Comparison of ENCODE assay signal across 10 mouse cellular contexts in genomic region chr13:98239978-98240641, GRCm38 (mm10). TPM values are rescaled to one million over a fixed set of nuclear protein-coding genes. Genes with fewer than 3 reads are reported as not detected.
A peak's percentile ranks its signal among the peaks of the same experiment; 100 is the strongest.
DNase-seq lines count a peak whose midpoint lies in the region; ATAC-seq and TF ChIP-seq lines count a peak whose summit lies in the region.
"Had no signal": no experiment of that assay in that cellular context is flagged by ENCODE, and none has a peak within 500 bp of the region (broad histone marks: within the 10 kb centered on the region; RNA-seq: fewer than 3 reads in every experiment).

No protein-coding gene starts in this region.

- 18% methylated on average over 12 of the region's 12 CpGs for WGBS in forebrain, postnatal 0 days
- WGBS in forebrain, embryonic 12.5 days = 18% methylated on average over 12 of the region's 12 CpGs
- WGBS in lung, postnatal 0 days = 16% methylated on average over 12 of the region's 12 CpGs
- WGBS in spleen, adult 2 months = 24% methylated on average over 12 of the region's 12 CpGs

- peak; percentile 91 for TF ChIP-seq CTCF in forebrain, postnatal 0 days (IDR thresholded peaks at IDR 0.05; ENCODE audit: low read depth)
- TF ChIP-seq CTCF in E14TG2a.4 (conservative IDR thresholded peaks at IDR 0.05; ENCODE audit: low read length) = peak; percentile 90
- peak; percentile 87 for TF ChIP-seq CTCF in lung, postnatal 0 days (IDR thresholded peaks at IDR 0.05)
- TF ChIP-seq CTCF in spleen, adult 2 months (IDR thresholded peaks at IDR 0.05; ENCODE audit: extremely low read depth, insufficient read depth, insufficient read length, insufficient replicate concordance) = peak; percentile 56; the same call in 1 of the 2 replicates

- peak; percentile 93 for DNase-seq in forebrain, postnatal 0 days
- peak; percentile 49 for DNase-seq in brain, embryonic 18.5 days (ENCODE audit: low read depth, low spot score)
- DNase-seq in frontal cortex, postnatal 14 days (ENCODE audit: low spot score in 2 of 2) = peak; percentile 44 to 88
- DNase-seq in kidney, postnatal 36 days = peak; percentile 50 to 87
- DNase-seq in lung, postnatal 0 days (ENCODE audit: low spot score) = peak; percentile 73
- DNase-seq in spleen, adult 2 months (ENCODE audit: low read depth in 1 of 2, low spot score in 2 of 2) = peak in 1 of 2 experiments; percentile 29

- no peaks in the 10 kb centered on the region for H3K36me3 ChIP-seq in forebrain, postnatal 0 days (ENCODE audit: insufficient read depth)
- no peaks in the 10 kb centered on the region for H3K36me3 ChIP-seq in forebrain, embryonic 12.5 days (replicated peaks)
- H3K36me3 ChIP-seq in E14TG2a.4 (ENCODE audit: insufficient read depth, low read length) = no peaks in the 10 kb centered on the region
- H3K36me3 ChIP-seq in lung, postnatal 0 days (ENCODE audit: insufficient read depth, low read length) = no peaks in the 10 kb centered on the region
- no peaks in the 10 kb centered on the region for H3K36me3 ChIP-seq in spleen, adult 2 months (ENCODE audit: control insufficient read depth, insufficient read depth, low read length)
- H3K36me3 ChIP-seq: midbrain, embryonic 12.5 days had no signal

- no peaks in the 10 kb centered on the region for H3K4me1 ChIP-seq in forebrain, postnatal 0 days (ENCODE audit: insufficient read depth)
- H3K4me1 ChIP-seq in forebrain, embryonic 12.5 days = no peaks in the 10 kb centered on the region
- peaks cover 3% of the 10 kb centered on the region; the same call in 1 of the 2 replicates for H3K4me1 ChIP-seq in E14TG2a.4 (replicated peaks; ENCODE audit: low read depth, low read length)
- H3K4me1 ChIP-seq in lung, postnatal 0 days (ENCODE audit: insufficient read depth, low read depth, low read length) = no peaks in the 10 kb centered on the region
- H3K4me1 ChIP-seq in spleen, adult 2 months (ENCODE audit: control insufficient read depth, insufficient read depth, insufficient read length) = no peaks in the 10 kb centered on the region
- H3K4me1 ChIP-seq: midbrain, embryonic 12.5 days had no signal

- no peak for TF ChIP-seq POLR2A in spleen, adult 2 months (IDR thresholded peaks at IDR 0.05; ENCODE audit: low read depth, low read length)

- no peak overlapping the region for H3K9ac ChIP-seq in forebrain, postnatal 0 days
- no peak overlapping the region for H3K9ac ChIP-seq in forebrain, embryonic 12.5 days
- H3K9ac ChIP-seq in lung, postnatal 0 days (replicated peaks; ENCODE audit: low read depth) = no peak overlapping the region
- H3K9ac ChIP-seq: midbrain, embryonic 12.5 days had no signal

- ATAC-seq in forebrain, postnatal 0 days = no peak
- ATAC-seq in forebrain, embryonic 12.5 days (ENCODE audit: low FRiP score) = no peak
- ATAC-seq in lung, postnatal 0 days = no peak

- no peaks in the 10 kb centered on the region for H3K9me3 ChIP-seq in forebrain, postnatal 0 days (ENCODE audit: low read length)
- H3K9me3 ChIP-seq in forebrain, embryonic 12.5 days = no peaks in the 10 kb centered on the region
- no peaks in the 10 kb centered on the region for H3K9me3 ChIP-seq in E14TG2a.4 (ENCODE audit: low read length)
- no peaks in the 10 kb centered on the region for H3K9me3 ChIP-seq in lung, postnatal 0 days (ENCODE audit: low read length)
- H3K9me3 ChIP-seq: midbrain, embryonic 12.5 days had no signal

- TF ChIP-seq EP300 in lung, postnatal 0 days (IDR thresholded peaks at IDR 0.05) = no peak

- H3K27ac ChIP-seq in forebrain, postnatal 0 days (ENCODE audit: low read depth, low read length) = no peak overlapping the region
- H3K27ac ChIP-seq in forebrain, embryonic 12.5 days = no peak overlapping the region
- no peak overlapping the region for H3K27ac ChIP-seq in lung, postnatal 0 days (ENCODE audit: low read length)
- no peak overlapping the region for H3K27ac ChIP-seq in spleen, adult 2 months (ENCODE audit: insufficient read depth, low read length)
- H3K27ac ChIP-seq: midbrain, embryonic 12.5 days had no signal

- no peak overlapping the region for H3K4me2 ChIP-seq in forebrain, postnatal 0 days (ENCODE audit: low read depth)
- H3K4me2 ChIP-seq in forebrain, embryonic 12.5 days = no peak overlapping the region
- no peak overlapping the region for H3K4me2 ChIP-seq in lung, postnatal 0 days (replicated peaks; ENCODE audit: low read depth, low read length)
- H3K4me2 ChIP-seq: midbrain, embryonic 12.5 days had no signal

- H3K27me3 ChIP-seq in forebrain, postnatal 0 days (ENCODE audit: insufficient read depth, low read length) = no peaks in the 10 kb centered on the region
- no peaks in the 10 kb centered on the region; the same call in 1 of the 2 replicates for H3K27me3 ChIP-seq in forebrain, embryonic 12.5 days
- H3K27me3 ChIP-seq in E14TG2a.4 (ENCODE audit: insufficient read depth, low read length) = no peaks in the 10 kb centered on the region; the same call in 1 of the 2 replicates
- H3K27me3 ChIP-seq in lung, postnatal 0 days (replicated peaks; ENCODE audit: insufficient read depth, low read length) = no peaks in the 10 kb centered on the region
- H3K27me3 ChIP-seq in spleen, adult 2 months (ENCODE audit: control insufficient read depth, insufficient read depth, low read length) = no peaks in the 10 kb centered on the region

- no peak overlapping the region for H3K4me3 ChIP-seq in forebrain, postnatal 0 days (ENCODE audit: low read depth, low read length)
- no peak overlapping the region for H3K4me3 ChIP-seq in forebrain, embryonic 12.5 days (replicated peaks)
- H3K4me3 ChIP-seq in E14TG2a.4 (replicated peaks; ENCODE audit: low read length) = no peak overlapping the region
- H3K4me3 ChIP-seq in lung, postnatal 0 days (ENCODE audit: low read depth, low read length) = no peak overlapping the region
- no peak overlapping the region for H3K4me3 ChIP-seq in spleen, adult 2 months (ENCODE audit: extremely low read depth, insufficient read depth, insufficient read length)
- H3K4me3 ChIP-seq: midbrain, embryonic 12.5 days had no signal

RNA-seq across cellular contexts. Expression of gene Utp15, which starts 22.7 kb away (rescaled TPM):
- total RNA-seq in forebrain, postnatal 0 days (2014; rRNA removed) = 27.5 and 33.5 TPM in 2 replicates
- 16.5 and 22.0 TPM in 2 replicates for polyA plus RNA-seq in forebrain, postnatal 0 days (2015; fragmentation: Nextera tagmentation; extraction: Ambion mirVana)
- polyA plus RNA-seq in forebrain, embryonic 12.5 days (2016; fragmentation: Nextera tagmentation; extraction: Ambion mirVana) = 37.6 and 40.1 TPM in 2 replicates
- polyA plus RNA-seq in lung, postnatal 0 days (2015; fragmentation: Nextera tagmentation; extraction: Ambion mirVana) = 8.4 and 8.7 TPM in 2 replicates
- polyA plus RNA-seq in spleen, adult 2 months (2012; rRNA removed) = 5.3 and 5.6 TPM in 2 replicates

RNA-seq across cellular contexts. Expression of gene Ankra2, which starts 22.8 kb away (rescaled TPM):
- total RNA-seq in forebrain, postnatal 0 days (2014; rRNA removed) = 95.5 and 110 TPM in 2 replicates
- 81.6 and 85.9 TPM in 2 replicates for polyA plus RNA-seq in forebrain, postnatal 0 days (2015; fragmentation: Nextera tagmentation; extraction: Ambion mirVana)
- 36.2 and 38.6 TPM in 2 replicates for polyA plus RNA-seq in forebrain, embryonic 12.5 days (2016; fragmentation: Nextera tagmentation; extraction: Ambion mirVana)
- polyA plus RNA-seq in lung, postnatal 0 days (2015; fragmentation: Nextera tagmentation; extraction: Ambion mirVana) = 22.1 and 24.2 TPM in 2 replicates
- polyA plus RNA-seq in spleen, adult 2 months (2012; rRNA removed) = 7.5 and 8.9 TPM in 2 replicates

RNA-seq across cellular contexts. Expression of gene Arhgef28, which starts 33.9 kb away (rescaled TPM):
- total RNA-seq in forebrain, postnatal 0 days (2014; rRNA removed) = 27.0 and 38.7 TPM in 2 replicates
- 23.1 and 33.9 TPM in 2 replicates for polyA plus RNA-seq in forebrain, postnatal 0 days (2015; fragmentation: Nextera tagmentation; extraction: Ambion mirVana)
- 5.0 and 5.8 TPM in 2 replicates for polyA plus RNA-seq in forebrain, embryonic 12.5 days (2016; fragmentation: Nextera tagmentation; extraction: Ambion mirVana)
- 42.9 and 53.0 TPM in 2 replicates for polyA plus RNA-seq in lung, postnatal 0 days (2015; fragmentation: Nextera tagmentation; extraction: Ambion mirVana)
- polyA plus RNA-seq in spleen, adult 2 months (2012; rRNA removed) = 0.22 and 0.42 TPM in 2 replicates

RNA-seq across cellular contexts. Expression of gene Gm21976, which starts 39.6 kb away (rescaled TPM):
- total RNA-seq in forebrain, postnatal 0 days (2014; rRNA removed) = 1.0 TPM in 1 of 2 replicates, not detected in the other
- not detected in 2 replicates for polyA plus RNA-seq in forebrain, postnatal 0 days (2015; fragmentation: Nextera tagmentation; extraction: Ambion mirVana)
- not detected in 2 replicates for polyA plus RNA-seq in forebrain, embryonic 12.5 days (2016; fragmentation: Nextera tagmentation; extraction: Ambion mirVana)
- polyA plus RNA-seq in lung, postnatal 0 days (2015; fragmentation: Nextera tagmentation; extraction: Ambion mirVana) = 0.38 TPM in 1 of 2 replicates, not detected in the other
- polyA plus RNA-seq in spleen, adult 2 months (2012; rRNA removed) = not detected in 2 replicates
- total RNA-seq: adrenal gland, postnatal 4 days had no signal
- polyA plus RNA-seq: midbrain, embryonic 12.5 days had no signal
